Mouse (Mus musculus) myocyte (in vitro differentiated cells): ENCODE data around the gene Misp. TPM values are rescaled to one million over a fixed set of nuclear protein-coding genes. Genes with fewer than 3 reads are reported as not detected.

Experiments
- H3K27me3 ChIP-seq: one replicate; pipeline ENCODE4 v1.6.1; 2011; ENCODE audit not compliant: control insufficient read depth, insufficient read depth, insufficient read length
- H3K36me3 ChIP-seq: one replicate; pipeline ENCODE4 v1.6.1; 2011; ENCODE audit not compliant: control insufficient read depth, insufficient read depth
- H3K4me2 ChIP-seq: one replicate; pipeline ENCODE4 v1.6.1; 2011; ENCODE audit warnings: low read depth, control low read depth
- H3K4me3 ChIP-seq: one replicate; pipeline ENCODE4 v1.5.1; 2011; ENCODE audit warnings: mild to moderate bottlenecking, control low read depth, moderate library complexity
- H3K79me2 ChIP-seq: one replicate; pipeline ENCODE4 v1.6.1; 2011; ENCODE audit not compliant: control insufficient read depth, insufficient read depth
- H3ac ChIP-seq: one replicate; pipeline ENCODE4 v1.6.1; 2011; ENCODE audit not compliant: control insufficient read depth, insufficient read length
- CEBPB ChIP-seq: IDR thresholded peaks from 2 replicates; pipeline ENCODE4 v1.6.1; 2011; ENCODE audit warnings: mild to moderate bottlenecking, moderate library complexity; ENCODE audit not compliant: poor library complexity, insufficient read depth, severe bottlenecking
- E2F4 ChIP-seq: IDR thresholded peaks from one replicate; pipeline ENCODE4 v1.6.1; 2011; ENCODE audit warnings: mild to moderate bottlenecking, control low read depth, moderate library complexity; ENCODE audit not compliant: insufficient read depth
- MAX ChIP-seq: IDR thresholded peaks from one replicate; pipeline ENCODE4 v1.6.1; 2011; ENCODE audit warnings: low read depth, mild to moderate bottlenecking, control low read depth
- MYOD1 ChIP-seq, 3 experiments: IDR thresholded peaks; one replicate each; pipeline ENCODE4 v1.6.1; 2011; ENCODE audit warnings: control low read depth in 2 of 3, low read depth in 2 of 3, mild to moderate bottlenecking in 2 of 3, moderate library complexity in 1 of 3; ENCODE audit not compliant: insufficient read length in 2 of 3, control insufficient read depth in 1 of 3
- MYOG ChIP-seq, 3 experiments: IDR thresholded peaks; one replicate each; pipeline ENCODE4 v1.6.1; 2011; ENCODE audit warnings: control low read depth in 2 of 3, low read depth in 2 of 3, mild to moderate bottlenecking in 2 of 3; ENCODE audit not compliant: insufficient read length in 2 of 3, control insufficient read depth in 1 of 3, insufficient read depth in 1 of 3
- POLR2A ChIP-seq: IDR thresholded peaks from one replicate; pipeline ENCODE4 v1.6.1; 2011; ENCODE audit warnings: low read depth, mild to moderate bottlenecking, control low read depth, moderate library complexity; ENCODE audit not compliant: insufficient read length
- POLR2AphosphoS2 ChIP-seq: IDR thresholded peaks from one replicate; pipeline ENCODE4 v1.6.1; 2011; ENCODE audit warnings: low read depth, control low read depth; ENCODE audit not compliant: insufficient read length
- REST ChIP-seq: IDR thresholded peaks from one replicate; pipeline ENCODE4 v1.6.1; 2011; ENCODE audit warnings: mild to moderate bottlenecking, control low read depth, moderate library complexity; ENCODE audit not compliant: insufficient read depth, insufficient read length
- SRF ChIP-seq: IDR thresholded peaks from one replicate; pipeline ENCODE4 v1.6.1; 2011; ENCODE audit warnings: low read depth; ENCODE audit not compliant: control insufficient read depth, insufficient read length
- TCF12 ChIP-seq: IDR thresholded peaks from one replicate; pipeline ENCODE4 v1.6.1; 2011; ENCODE audit warnings: mild to moderate bottlenecking, control low read depth; ENCODE audit not compliant: poor library complexity, insufficient read depth, severe bottlenecking
- TCF3 ChIP-seq: IDR thresholded peaks from one replicate; pipeline ENCODE4 v1.6.1; 2011; ENCODE audit warnings: low read depth, control low read depth; ENCODE audit not compliant: insufficient read length
- USF1 ChIP-seq: IDR thresholded peaks from one replicate; pipeline ENCODE4 v1.6.1; 2011; ENCODE audit warnings: low read depth, mild to moderate bottlenecking, control low read depth, moderate library complexity
- polyA plus RNA-seq: library from polyadenylated mRNA; unstranded; fragments of >200 nt; fragmentation: generic; extraction: Trizol; gene quantifications from one replicate; pipeline ENCODE4 v1.2.1, GENCODE M21; 2012; ENCODE audit warnings: missing spikeins

The Misp gene
- polyA plus RNA-seq, 1 experiment = 0.06 TPM

GRCm38 (mm10) chr10:79778006-79778405 lies 42.8 kb upstream of the Misp start:
- TF ChIP-seq POLR2AphosphoS2 (no peak), MAX (no peak), REST (no peak), TCF3 (no peak), MYOD1 (IDR thresholded peaks at IDR 0.05; ENCODE audit: control insufficient read depth in 1 of 3, insufficient read length in 2 of 3, low read depth in 2 of 3) (no peak), CEBPB (no peak), MYOG (IDR thresholded peaks at IDR 0.05; ENCODE audit: control insufficient read depth in 1 of 3, insufficient read depth in 1 of 3, insufficient read length in 2 of 3, low read depth in 2 of 3) (no peak), SRF (no peak)
- Histone ChIP-seq H3K4me3 (peak overlapping the region; percentile 20), H3K79me2 (no peaks in the 10 kb centered on the region), H3ac (no peak overlapping the region), H3K4me2 (peak overlapping the region; percentile 73), H3K36me3 (no peaks in the 10 kb centered on the region), H3K27me3 (no peaks in the 10 kb centered on the region)

GRCm38 (mm10) chr10:79779193-79779592 lies 41.6 kb upstream of the Misp start:
- Histone ChIP-seq H3K79me2 (no peaks in the 10 kb centered on the region), H3K4me3 (no peak overlapping the region), H3ac (no peak overlapping the region), H3K27me3 (no peaks in the 10 kb centered on the region), H3K4me2 (peak overlapping the region; percentile 73), H3K36me3 (no peaks in the 10 kb centered on the region)
- no peak for TF ChIP-seq REST
- TF ChIP-seq E2F4 = no peak

- TF ChIP-seq MAX = no peak
- peak; percentile 45 for TF ChIP-seq SRF
- Histone ChIP-seq H3K36me3 (no peaks in the 10 kb centered on the region), H3ac (no peak overlapping the region), H3K4me2 (peak overlapping the region; percentile 83), H3K27me3 (no peaks in the 10 kb centered on the region), H3K4me3 (peak overlapping the region; percentile 12), H3K79me2 (no peaks in the 10 kb centered on the region)
Observed at GRCm38 (mm10) chr10:79779784-79780663, 40.8 kb upstream of the Misp start.

GRCm38 (mm10) chr10:79780664-79781015 lies 40.1 kb upstream of the Misp start:
- Histone ChIP-seq H3K4me3 (peak overlapping the region; percentile 12), H3K36me3 (no peaks in the 10 kb centered on the region), H3K4me2 (peak overlapping the region; percentile 83), H3K27me3 (no peaks in the 10 kb centered on the region), H3ac (no peak overlapping the region), H3K79me2 (no peaks in the 10 kb centered on the region)
- TF ChIP-seq CEBPB = no peak
- no peak for TF ChIP-seq MYOG (IDR thresholded peaks at IDR 0.05; ENCODE audit: control insufficient read depth in 1 of 3, insufficient read depth in 1 of 3, insufficient read length in 2 of 3, low read depth in 2 of 3)
- TF ChIP-seq REST = no peak
- TF ChIP-seq POLR2AphosphoS2 = no peak
- TF ChIP-seq E2F4 = no peak
- no peak for TF ChIP-seq USF1
- TF ChIP-seq TCF12 = no peak
- TF ChIP-seq MAX = no peak
- TF ChIP-seq SRF = no peak
- no peak for TF ChIP-seq POLR2A
- TF ChIP-seq MYOD1 (IDR thresholded peaks at IDR 0.05; ENCODE audit: control insufficient read depth in 1 of 3, insufficient read length in 2 of 3, low read depth in 2 of 3) = no peak
- TF ChIP-seq TCF3 = no peak

- H3K4me3 ChIP-seq = peak overlapping the region; percentile 12
- peak overlapping the region; percentile 83 for H3K4me2 ChIP-seq
- no peak overlapping the region for H3ac ChIP-seq
- TF ChIP-seq E2F4 = no peak
- TF ChIP-seq MYOG (IDR thresholded peaks at IDR 0.05; ENCODE audit: control insufficient read depth in 1 of 3, insufficient read depth in 1 of 3, insufficient read length in 2 of 3, low read depth in 2 of 3) = no peak
- TF ChIP-seq TCF3 = no peak
- TF ChIP-seq TCF12 = no peak
- no peak for TF ChIP-seq CEBPB
- TF ChIP-seq REST = no peak
- no peak for TF ChIP-seq MYOD1 (IDR thresholded peaks at IDR 0.05; ENCODE audit: control insufficient read depth in 1 of 3, insufficient read length in 2 of 3, low read depth in 2 of 3)
- no peak for TF ChIP-seq MAX
- H3K79me2 ChIP-seq = no peaks in the 10 kb centered on the region
- H3K27me3 ChIP-seq = no peaks in the 10 kb centered on the region
- H3K36me3 ChIP-seq = no peaks in the 10 kb centered on the region
Observed at GRCm38 (mm10) chr10:79781139-79781538, 39.6 kb upstream of the Misp start.
